Mouse (Mus musculus): ENCODE measurements around the gene Hand1.

DNA sequence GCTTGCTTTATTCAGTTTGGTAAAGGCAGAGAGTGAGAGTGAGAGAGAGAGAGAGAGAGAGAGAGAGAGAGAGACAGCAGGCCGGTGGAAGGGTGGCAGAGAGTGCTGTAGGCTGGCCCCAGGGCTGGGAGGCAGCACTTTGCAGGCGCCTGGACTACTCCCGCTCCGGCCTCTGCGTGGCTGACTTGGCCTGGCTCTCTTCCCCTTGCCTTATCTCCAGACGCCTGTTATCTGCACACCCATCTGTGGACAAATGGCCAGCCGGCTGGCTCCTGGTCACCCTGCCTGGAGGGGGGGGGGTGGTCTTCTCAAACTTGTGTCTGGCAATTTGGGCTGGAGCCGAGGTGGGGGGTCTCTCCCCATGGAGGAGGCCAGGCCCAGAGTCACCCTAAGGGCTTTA, 32.0 kb upstream of the Hand1 start:
- no peak for TF ChIP-seq CTCF (IDR thresholded peaks at IDR 0.05; ENCODE audit: borderline replicate concordance, insufficient read depth, low read depth, low read length)
- no peak for TF ChIP-seq POLR2A (IDR thresholded peaks at IDR 0.05; ENCODE audit: borderline replicate concordance, insufficient read depth, low read length)

Data from cerebellum, adult 2 months (tissue).